Mouse (Mus musculus): Measurements from ENCODE around the gene Gm973. TPM values are rescaled to one million over a fixed set of nuclear protein-coding genes. Genes with fewer than 3 reads are reported as not detected.

The Gm973 gene
- polyA plus RNA-seq, 1 experiment from 2014 or later, result 0.99 TPM

- Histone ChIP-seq H3K9ac (ENCODE audit: low read length) (no peak overlapping the region), H3K27me3 (ENCODE audit: control insufficient read depth, insufficient read depth, low read length) (no peaks in the 10 kb centered on the region), H3K4me3 (ENCODE audit: low read depth, low read length) (no peak overlapping the region), H3K27ac (ENCODE audit: low read depth, low read length) (no peak overlapping the region), H3K36me3 (ENCODE audit: control insufficient read depth, insufficient read depth, low read length) (no peaks in the 10 kb centered on the region; the same call in 1 of the 2 replicates), H3K4me1 (replicated peaks; ENCODE audit: control insufficient read depth, insufficient read depth, low read length) (no peaks in the 10 kb centered on the region), H3K9me3 (ENCODE audit: control insufficient read depth, low read length) (no peaks in the 10 kb centered on the region), H3K4me2 (ENCODE audit: low read depth, low read length, severe bottlenecking) (no peak overlapping the region)
- 94% methylated on average over 3 of the region's 3 CpGs for WGBS
- ATAC-seq (replicated peaks; ENCODE audit: low FRiP score) (no peak), DNase-seq (ENCODE audit: low spot score) (no peak)
These were observed 137.3 kb downstream of the Gm973 start for GRCm38 (mm10) chr1:59653243-59653911.

DNA sequence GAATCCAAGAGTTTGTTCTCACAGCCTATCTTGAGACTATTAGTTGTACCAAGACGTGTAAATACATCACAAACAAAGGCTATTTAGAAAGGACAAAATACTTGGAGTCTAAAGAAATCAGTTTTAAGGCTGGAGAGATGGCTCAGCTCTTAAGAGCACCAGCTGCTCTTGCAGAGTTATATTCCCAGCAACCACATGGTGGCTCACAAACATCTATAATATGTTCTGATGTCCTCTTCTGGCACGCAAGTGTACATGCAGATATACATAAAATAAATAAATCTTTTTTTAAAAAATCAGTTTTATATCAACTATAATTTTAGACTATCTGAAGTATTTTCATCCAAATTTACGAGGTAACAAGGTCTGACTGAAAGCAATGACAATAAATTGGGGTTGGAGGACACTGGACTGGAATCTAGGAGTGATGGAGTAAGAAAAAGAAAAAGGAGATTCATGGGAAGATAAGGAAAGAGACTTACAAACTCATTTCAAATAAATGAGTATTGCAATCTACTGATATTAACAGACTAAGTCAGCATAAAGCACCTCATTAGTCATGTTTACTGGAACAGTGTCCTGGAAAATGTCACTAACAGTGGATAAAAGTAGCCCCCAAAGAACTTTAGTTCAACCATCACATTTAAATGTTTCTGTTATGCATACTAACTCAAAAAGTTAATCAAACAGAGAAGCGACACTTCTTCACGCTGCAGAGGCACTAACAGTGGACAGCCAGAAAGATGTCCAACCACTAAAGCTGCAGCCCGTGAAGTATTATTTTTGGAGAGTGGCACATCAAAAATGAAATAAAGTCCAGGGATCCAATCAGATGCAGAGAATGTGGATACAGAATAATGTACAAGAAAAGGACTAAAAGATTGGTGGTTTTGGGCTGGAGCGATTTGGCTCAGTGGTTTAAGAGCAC lies 140.4 kb downstream of the Gm973 start:
- Histone ChIP-seq H3K36me3 (ENCODE audit: control insufficient read depth, insufficient read depth, low read length) (no peaks in the 10 kb centered on the region; the same call in 1 of the 2 replicates), H3K9me3 (ENCODE audit: control insufficient read depth, low read length) (no peaks in the 10 kb centered on the region), H3K4me3 (ENCODE audit: low read depth, low read length) (no peak overlapping the region), H3K4me2 (ENCODE audit: low read depth, low read length, severe bottlenecking) (no peak overlapping the region), H3K27me3 (ENCODE audit: control insufficient read depth, insufficient read depth, low read length) (no peaks in the 10 kb centered on the region), H3K9ac (ENCODE audit: low read length) (no peak overlapping the region), H3K4me1 (replicated peaks; ENCODE audit: control insufficient read depth, insufficient read depth, low read length) (no peaks in the 10 kb centered on the region), H3K27ac (ENCODE audit: low read depth, low read length) (no peak overlapping the region)
- ATAC-seq (replicated peaks; ENCODE audit: low FRiP score) (no peak), DNase-seq (ENCODE audit: low spot score) (no peak)
- WGBS, result 94% methylated on average over 7 of the region's 7 CpGs

DNA sequence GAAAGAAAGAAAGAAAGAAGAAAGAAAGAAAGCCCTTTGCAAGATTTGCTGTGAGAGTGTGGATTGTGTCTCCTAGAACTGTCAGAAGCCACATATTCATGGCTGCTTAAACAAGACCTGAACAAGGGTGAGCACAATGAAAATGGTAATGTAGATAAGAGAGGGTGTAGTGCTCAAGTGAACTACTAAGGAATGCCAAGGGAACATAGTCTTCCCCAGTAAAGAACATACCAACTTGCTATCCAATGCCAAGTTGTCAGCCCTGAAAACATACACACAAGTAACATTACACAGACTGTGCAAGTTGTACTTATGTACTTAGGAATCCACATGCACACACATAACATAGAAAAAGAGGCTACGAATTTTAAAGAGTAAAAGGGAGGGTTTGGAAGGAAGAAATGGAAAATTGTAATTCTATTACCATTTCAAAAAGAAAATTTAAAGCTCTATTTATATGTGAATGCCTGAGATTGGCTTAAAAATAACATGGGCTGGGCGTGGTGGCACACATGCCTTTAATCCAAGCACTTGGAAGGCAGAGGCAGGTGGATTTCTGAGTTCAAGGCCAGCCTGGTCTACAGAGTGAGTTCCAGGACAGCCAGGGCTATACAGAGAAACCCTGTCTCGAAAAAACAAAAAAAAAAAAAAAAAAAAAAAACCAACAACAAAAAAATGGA lies 147.5 kb downstream of the Gm973 start:
- Histone ChIP-seq H3K4me1 (replicated peaks; ENCODE audit: control insufficient read depth, insufficient read depth, low read length) (0 out of 2 replicates have a peak, but pooled peaks cover 2% of the 10 kb centered on the region), H3K27me3 (ENCODE audit: control insufficient read depth, insufficient read depth, low read length) (no peaks in the 10 kb centered on the region), H3K36me3 (ENCODE audit: control insufficient read depth, insufficient read depth, low read length) (no peaks in the 10 kb centered on the region), H3K27ac (ENCODE audit: low read depth, low read length) (no peak overlapping the region), H3K9ac (ENCODE audit: low read length) (no peak overlapping the region), H3K4me3 (ENCODE audit: low read depth, low read length) (no peak overlapping the region), H3K4me2 (ENCODE audit: low read depth, low read length, severe bottlenecking) (no peak overlapping the region), H3K9me3 (ENCODE audit: control insufficient read depth, low read length) (no peaks in the 10 kb centered on the region)
- ATAC-seq (replicated peaks; ENCODE audit: low FRiP score) (no peak), DNase-seq (ENCODE audit: low spot score) (no peak)
- 74% methylated on average over 3 of the region's 3 CpGs for WGBS

DNA sequence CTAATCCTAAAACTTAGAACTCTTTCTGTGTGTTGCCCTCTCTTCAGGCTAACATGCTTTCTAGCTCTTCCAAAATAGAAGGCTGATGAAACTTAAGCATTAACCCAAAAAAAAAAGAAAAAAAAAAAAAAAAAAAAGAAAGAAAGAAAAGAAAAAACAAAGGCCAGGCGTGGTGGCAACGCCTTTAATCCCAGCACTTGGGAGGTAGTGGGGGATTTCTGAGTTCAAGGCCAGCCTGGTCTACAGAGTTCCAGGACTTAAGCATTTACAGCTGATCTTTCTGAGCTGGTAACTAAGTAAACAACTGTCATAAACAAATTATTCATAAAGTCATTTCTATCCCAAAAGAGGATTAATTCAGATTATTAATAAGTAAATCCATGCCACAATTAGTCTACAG lies 152.8 kb downstream of the Gm973 start:
- no peaks in the 10 kb centered on the region for H3K36me3 ChIP-seq (ENCODE audit: control insufficient read depth, insufficient read depth, low read length)
- H3K4me3 ChIP-seq (ENCODE audit: low read depth, low read length), result no peak overlapping the region
- H3K9ac ChIP-seq (ENCODE audit: low read length), result no peak overlapping the region
- H3K4me1 ChIP-seq (replicated peaks; ENCODE audit: control insufficient read depth, insufficient read depth, low read length), result 0 out of 2 replicates have a peak, but pooled peaks cover 4% of the 10 kb centered on the region
- ATAC-seq (replicated peaks; ENCODE audit: low FRiP score), result no peak
- no peak overlapping the region for H3K27ac ChIP-seq (ENCODE audit: low read depth, low read length)
- H3K9me3 ChIP-seq (ENCODE audit: control insufficient read depth, low read length), result no peaks in the 10 kb centered on the region
- no peak for DNase-seq (ENCODE audit: low spot score)
- 89% methylated on average over 2 of the region's 2 CpGs for WGBS
- H3K27me3 ChIP-seq (ENCODE audit: control insufficient read depth, insufficient read depth, low read length), result no peaks in the 10 kb centered on the region
- H3K4me2 ChIP-seq (ENCODE audit: low read depth, low read length, severe bottlenecking), result no peak overlapping the region

- WGBS, result 1% methylated on average over 48 of the region's 54 CpGs
- H3K4me1 ChIP-seq (replicated peaks; ENCODE audit: control insufficient read depth, insufficient read depth, low read length), result 0 out of 2 replicates have a peak, but pooled peaks cover 4% of the 10 kb centered on the region
- peak overlapping the region; percentile 57 for H3K4me2 ChIP-seq (ENCODE audit: low read depth, low read length, severe bottlenecking)
- no peaks in the 10 kb centered on the region for H3K27me3 ChIP-seq (ENCODE audit: control insufficient read depth, insufficient read depth, low read length)
- peak overlapping the region; percentile 84 for H3K27ac ChIP-seq (ENCODE audit: low read depth, low read length)
- peak overlapping the region; percentile 99 for H3K4me3 ChIP-seq (ENCODE audit: low read depth, low read length)
- DNase-seq (ENCODE audit: low spot score), result no peak
- no peaks in the 10 kb centered on the region for H3K36me3 ChIP-seq (ENCODE audit: control insufficient read depth, insufficient read depth, low read length)
- H3K9me3 ChIP-seq (ENCODE audit: control insufficient read depth, low read length), result no peaks in the 10 kb centered on the region
- H3K9ac ChIP-seq (ENCODE audit: low read length), result peak overlapping the region; percentile 98
- peak; percentile 19; the same call in 1 of the 2 replicates for ATAC-seq (replicated peaks; ENCODE audit: low FRiP score)
These were observed 154.0 kb downstream of the Gm973 start for GRCm38 (mm10) chr1:59669962-59670630.

GRCm38 (mm10) chr1:59670641-59671168 lies 154.6 kb downstream of the Gm973 start, which contains the start of gene Sumo1:
TSS of gene Sumo1 (minus strand) at chr1:59670834.
- DNase-seq (ENCODE audit: low spot score), result peak; percentile 91
- Histone ChIP-seq H3K27me3 (ENCODE audit: control insufficient read depth, insufficient read depth, low read length) (no peaks in the 10 kb centered on the region), H3K9me3 (ENCODE audit: control insufficient read depth, low read length) (no peaks in the 10 kb centered on the region), H3K4me3 (ENCODE audit: low read depth, low read length) (peak within 1 kb of the TSS; percentile 99), H3K36me3 (ENCODE audit: control insufficient read depth, insufficient read depth, low read length) (no peaks in the 10 kb centered on the region), H3K9ac (ENCODE audit: low read length) (peak within 1 kb of the TSS; percentile 98), H3K4me1 (replicated peaks; ENCODE audit: control insufficient read depth, insufficient read depth, low read length) (0 out of 2 replicates have a peak, but pooled peaks cover 4% of the 10 kb centered on the region), H3K27ac (ENCODE audit: low read depth, low read length) (peak within 1 kb of the TSS; percentile 84), H3K4me2 (ENCODE audit: low read depth, low read length, severe bottlenecking) (peak within 1 kb of the TSS; percentile 57)
- peak; percentile 96 for ATAC-seq (replicated peaks; ENCODE audit: low FRiP score)
- WGBS, result under 1% methylated on average over 33 of the region's 36 CpGs

- Histone ChIP-seq H3K4me1 (replicated peaks; ENCODE audit: control insufficient read depth, insufficient read depth, low read length) (0 out of 2 replicates have a peak, but pooled peaks cover 2% of the 10 kb centered on the region), H3K27ac (ENCODE audit: low read depth, low read length) (no peak overlapping the region), H3K9me3 (ENCODE audit: control insufficient read depth, low read length) (no peaks in the 10 kb centered on the region), H3K9ac (ENCODE audit: low read length) (no peak overlapping the region), H3K36me3 (ENCODE audit: control insufficient read depth, insufficient read depth, low read length) (no peaks in the 10 kb centered on the region), H3K4me3 (ENCODE audit: low read depth, low read length) (no peak overlapping the region), H3K4me2 (ENCODE audit: low read depth, low read length, severe bottlenecking) (no peak overlapping the region), H3K27me3 (ENCODE audit: control insufficient read depth, insufficient read depth, low read length) (no peaks in the 10 kb centered on the region)
- 98% methylated on average over 2 of the region's 2 CpGs for WGBS
- DNase-seq (ENCODE audit: low spot score) (no peak), ATAC-seq (replicated peaks; ENCODE audit: low FRiP score) (no peak)
These were observed 157.6 kb downstream of the Gm973 start for GRCm38 (mm10) chr1:59673661-59674060.

Measured in forebrain, embryonic 11.5 days (tissue).